Comparison of ENCODE assay signal across 16 mouse cellular contexts in genomic region chr7:75730216-75730615, GRCm38 (mm10).
"Had no signal": no experiment of that assay in that cellular context is flagged by ENCODE, and none has a peak within 500 bp of the region (broad histone marks: within the 10 kb centered on the region; RNA-seq: fewer than 3 reads in every experiment).

No protein-coding gene starts in this region.

- H3K4me1 ChIP-seq: neural tube, embryonic 13.5 days; neural tube, embryonic 15.5 days; stomach, embryonic 15.5 days had no signal

- H3K27me3 ChIP-seq: neural tube, embryonic 13.5 days; neural tube, embryonic 15.5 days; stomach, embryonic 15.5 days had no signal

- H3K4me2 ChIP-seq: neural tube, embryonic 13.5 days; neural tube, embryonic 15.5 days; stomach, embryonic 15.5 days had no signal

- H3K27ac ChIP-seq: neural tube, embryonic 13.5 days; neural tube, embryonic 15.5 days; stomach, embryonic 15.5 days; stomach, postnatal 0 days had no signal

- DNase-seq: retina, postnatal 1 day; right cerebral cortex, adult 18-20 months; right cerebral cortex, postnatal 14 days; right cerebral cortex, postnatal 25 days; right cerebral cortex, postnatal 4 days; spleen, adult 18-20 months; thymus, adult 18-20 months; thymus, adult 2 months; thymus, postnatal 14 days; thymus, postnatal 25 days; thymus, postnatal 36 days; thymus, postnatal 4 days had no signal

- H3K4me3 ChIP-seq: neural tube, embryonic 13.5 days; neural tube, embryonic 15.5 days; stomach, embryonic 15.5 days had no signal

- H3K9ac ChIP-seq: neural tube, embryonic 13.5 days; neural tube, embryonic 15.5 days; stomach, embryonic 15.5 days had no signal

- H3K9me3 ChIP-seq: neural tube, embryonic 13.5 days; neural tube, embryonic 15.5 days; stomach, embryonic 15.5 days had no signal
